Mouse (Mus musculus): ENCODE measurements at regions not wholly inside any gene's neighbourhood (a gene's known extent, or its start where the extent isn't known, plus 50 kb on each side); places are given as distances from the start of the nearest gene placed in this dataset.

DNA sequence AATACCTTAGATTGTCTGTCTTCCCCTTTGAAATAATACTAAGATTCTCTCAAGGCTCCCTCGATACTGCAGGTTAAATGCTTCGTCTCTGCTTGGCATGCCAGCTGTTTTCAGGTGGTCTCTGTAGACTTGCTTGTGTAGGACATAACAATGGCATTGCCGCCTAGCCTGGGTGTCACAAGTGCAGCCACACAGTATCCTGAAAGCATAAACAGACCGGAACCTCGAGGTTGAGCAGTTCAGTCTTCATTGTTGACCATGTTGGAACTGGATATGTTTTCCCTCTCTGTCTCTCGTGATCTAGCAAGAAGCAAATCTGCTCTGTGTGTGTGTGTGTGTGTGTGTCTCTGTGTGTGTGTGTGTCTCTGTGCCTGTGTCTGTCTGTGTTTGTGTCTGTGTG, 675.4 kb upstream of the Tmem132c start:
- TF ChIP-seq CTCF (IDR thresholded peaks at IDR 0.05; ENCODE audit: low read depth, low read length) (no peak), TAL1 (conservative IDR thresholded peaks at IDR 0.05; ENCODE audit: low read depth, low read length) (no peak), GATA1 (IDR thresholded peaks at IDR 0.05; ENCODE audit: borderline replicate concordance, low read length) (no peak)
